Mouse (Mus musculus): ENCODE data around the gene St3gal4. TPM values are rescaled to one million over a fixed set of nuclear protein-coding genes. Genes with fewer than 3 reads are reported as not detected.

St3gal4 gene
- polyA plus RNA-seq, 1 experiment from 2014 or later, result 20.8 TPM

DNA sequence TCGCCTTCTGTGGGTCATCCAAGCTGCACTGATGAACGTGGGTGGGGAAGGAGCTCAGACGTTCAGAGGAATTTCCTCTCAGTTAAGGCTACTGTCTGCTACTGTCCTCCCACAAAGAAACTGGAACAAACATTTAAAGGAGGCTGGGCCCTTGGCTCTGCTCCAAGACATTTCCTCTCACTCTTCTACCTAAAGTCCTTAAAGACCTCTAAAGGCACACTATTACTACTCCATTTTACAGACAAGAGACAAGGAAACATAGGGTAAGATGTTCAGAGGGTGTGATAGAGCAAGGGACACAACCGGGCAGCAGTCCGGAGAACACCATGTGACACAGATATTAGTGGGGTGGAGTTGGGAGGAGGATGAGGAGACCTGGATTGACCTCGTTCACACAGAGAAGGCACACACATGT is 92.2 kb downstream of the St3gal4 start:
- Histone ChIP-seq H3K4me3 (no peak overlapping the region), H3K9me3 (replicated peaks) (no peaks in the 10 kb centered on the region), H3K9ac (no peak overlapping the region), H3K27me3 (replicated peaks) (peaks cover 22% of the 10 kb centered on the region), H3K4me2 (no peak overlapping the region), H3K27ac (ENCODE audit: poor library complexity, severe bottlenecking) (no peak overlapping the region), H3K36me3 (no peaks in the 10 kb centered on the region), H3K4me1 (replicated peaks) (peaks cover 22% of the 10 kb centered on the region)
- 50% methylated on average over 6 of the region's 6 CpGs for WGBS
- ATAC-seq (ENCODE audit: insufficient number of reproducible peaks, low FRiP score), result no peak

DNA sequence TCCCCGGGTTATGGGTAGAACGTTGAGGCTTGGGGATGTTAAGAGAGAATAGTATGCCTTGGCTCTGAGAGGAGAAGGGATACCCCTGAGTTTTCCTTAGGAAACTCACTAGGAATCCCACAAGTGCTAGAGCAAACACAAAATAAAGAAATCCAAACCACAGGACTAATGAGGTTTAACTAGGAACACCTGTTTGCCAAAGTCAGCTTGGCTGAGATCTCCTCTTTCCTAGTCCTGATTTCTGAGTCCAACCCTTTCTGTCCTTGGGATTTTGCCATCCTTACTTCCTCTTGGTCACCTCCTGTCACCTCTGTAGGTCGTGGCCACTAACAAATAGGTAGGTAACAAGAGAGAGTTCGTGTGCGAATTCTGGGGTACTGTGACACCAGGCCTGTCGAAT is 92.8 kb downstream of the St3gal4 start:
- Histone ChIP-seq H3K36me3 (no peaks in the 10 kb centered on the region), H3K4me1 (replicated peaks) (peaks cover 22% of the 10 kb centered on the region), H3K9ac (no peak overlapping the region), H3K27ac (ENCODE audit: poor library complexity, severe bottlenecking) (no peak overlapping the region), H3K9me3 (replicated peaks) (no peaks in the 10 kb centered on the region), H3K27me3 (replicated peaks) (peaks cover 22% of the 10 kb centered on the region), H3K4me2 (no peak overlapping the region), H3K4me3 (no peak overlapping the region)
- 75% methylated on average over 6 of the region's 6 CpGs for WGBS
- no peak for ATAC-seq (ENCODE audit: insufficient number of reproducible peaks, low FRiP score)

DNA sequence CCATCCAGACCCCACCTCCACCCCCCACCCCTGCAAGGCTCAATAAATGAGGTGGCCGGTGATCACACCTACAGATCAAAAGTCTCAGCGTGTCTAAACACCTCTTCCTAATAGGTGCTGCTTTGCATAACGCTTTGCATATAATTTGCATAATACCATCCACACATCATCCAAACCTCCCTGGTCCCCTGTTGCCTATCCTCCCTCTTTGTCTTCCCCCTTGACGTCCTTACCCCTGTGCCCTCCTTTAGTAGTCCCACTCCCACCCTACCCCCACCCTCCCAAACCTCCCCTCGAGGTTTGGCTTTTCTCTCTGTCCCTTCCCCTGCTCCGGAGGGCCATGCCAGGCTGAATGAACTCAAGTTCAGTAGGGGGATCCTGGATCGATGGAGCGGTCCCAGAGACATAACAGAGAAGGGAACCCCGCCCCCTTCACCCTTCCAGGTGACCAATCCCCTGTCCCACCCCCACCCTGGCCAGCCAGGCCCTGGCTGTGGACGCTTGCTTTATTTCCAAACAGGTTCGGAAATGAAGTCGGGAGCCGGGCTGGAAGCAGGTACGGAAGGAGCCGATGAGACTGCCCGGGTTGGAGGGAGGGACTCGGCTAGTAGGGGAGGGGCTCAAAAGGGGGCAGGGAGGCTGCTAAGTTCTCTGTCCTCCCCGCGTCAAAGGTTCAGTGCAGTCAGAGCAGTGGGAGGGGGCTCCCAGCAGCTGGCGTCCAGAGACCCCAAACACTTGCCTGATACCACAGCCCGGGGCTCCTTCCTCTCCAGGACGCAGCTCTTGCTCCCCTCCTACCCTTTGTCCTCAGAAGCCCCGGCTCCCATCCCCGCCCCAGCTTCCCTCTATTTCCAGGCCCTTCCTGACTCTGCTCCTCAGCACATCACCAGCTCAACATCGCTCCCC is 94.2 kb downstream of the St3gal4 start:
- no peak overlapping the region for H3K27ac ChIP-seq (ENCODE audit: poor library complexity, severe bottlenecking)
- H3K4me3 ChIP-seq, result peak overlapping the region; percentile 31
- H3K4me1 ChIP-seq (replicated peaks), result peaks cover 22% of the 10 kb centered on the region
- WGBS, result 2% methylated on average over 25 of the region's 25 CpGs
- no peaks in the 10 kb centered on the region for H3K9me3 ChIP-seq (replicated peaks)
- no peak; the same call in 1 of the 2 replicates for ATAC-seq (ENCODE audit: insufficient number of reproducible peaks, low FRiP score)
- H3K4me2 ChIP-seq, result peak overlapping the region; percentile 78
- peak overlapping the region; percentile 38 for H3K9ac ChIP-seq
- H3K36me3 ChIP-seq, result no peaks in the 10 kb centered on the region
- peaks cover 28% of the 10 kb centered on the region for H3K27me3 ChIP-seq (replicated peaks)

DNA sequence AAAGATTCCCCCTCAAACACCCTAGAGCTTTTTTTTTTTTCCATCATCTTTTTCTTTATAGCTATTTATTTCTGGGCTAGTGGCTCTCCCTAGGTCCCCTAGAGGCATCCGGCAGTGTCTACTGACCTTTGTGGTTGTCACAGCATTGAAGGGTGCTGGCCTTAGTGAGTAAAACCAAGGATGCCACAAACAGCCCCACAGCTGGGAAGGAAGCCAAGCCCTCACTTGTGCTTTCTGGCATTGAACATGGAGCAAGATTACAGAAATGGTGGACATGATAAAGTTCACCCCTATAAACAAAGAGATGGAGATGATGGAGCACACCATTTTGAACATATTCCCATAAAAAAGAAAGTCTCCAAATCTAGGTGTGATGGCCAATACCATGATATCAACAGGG is 97.3 kb downstream of the St3gal4 start:
- Histone ChIP-seq H3K4me2 (no peak overlapping the region), H3K9ac (no peak overlapping the region), H3K4me3 (no peak overlapping the region), H3K27ac (ENCODE audit: poor library complexity, severe bottlenecking) (no peak overlapping the region), H3K27me3 (replicated peaks) (peaks cover 34% of the 10 kb centered on the region), H3K9me3 (replicated peaks) (no peaks in the 10 kb centered on the region), H3K36me3 (no peaks in the 10 kb centered on the region), H3K4me1 (replicated peaks) (peaks cover 31% of the 10 kb centered on the region)
- WGBS, result 79% methylated on average over 1 of the region's 1 CpGs
- no peak for ATAC-seq (ENCODE audit: insufficient number of reproducible peaks, low FRiP score)

DNA sequence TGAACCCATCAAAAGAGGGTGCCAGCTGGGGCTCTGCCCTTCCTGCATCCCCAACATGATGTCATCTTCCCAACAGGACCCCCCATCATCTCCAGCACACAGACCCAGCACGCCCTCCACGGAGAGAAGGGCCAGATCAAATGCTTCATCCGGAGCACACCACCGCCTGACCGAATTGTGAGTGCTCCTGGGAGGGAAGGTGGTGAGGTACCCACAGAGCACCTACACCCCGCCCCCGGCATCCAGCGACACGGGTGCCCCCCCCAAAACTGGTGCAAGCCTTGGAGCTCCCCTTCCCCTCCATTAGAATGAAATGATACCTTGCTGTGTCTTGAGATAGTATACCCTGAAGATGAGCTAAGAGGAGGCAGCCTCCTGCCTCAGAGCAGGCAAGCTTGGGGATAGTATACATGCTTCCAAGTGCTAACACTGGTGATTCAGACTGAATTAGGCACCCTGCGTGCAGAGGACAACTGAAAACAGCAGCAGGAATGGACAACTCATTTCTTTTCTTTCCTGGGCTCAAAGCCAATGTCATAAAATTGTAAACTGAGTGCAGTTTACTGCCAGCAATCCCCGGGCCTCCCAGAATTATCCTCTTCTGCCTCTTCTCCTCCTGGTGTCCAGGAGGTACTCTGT is 98.9 kb downstream of the St3gal4 start:
- H3K4me1 ChIP-seq (replicated peaks), result peaks cover 26% of the 10 kb centered on the region
- no peak for ATAC-seq (ENCODE audit: insufficient number of reproducible peaks, low FRiP score)
- no peaks in the 10 kb centered on the region for H3K36me3 ChIP-seq
- WGBS, result 61% methylated on average over 11 of the region's 11 CpGs
- no peak overlapping the region for H3K27ac ChIP-seq (ENCODE audit: poor library complexity, severe bottlenecking)
- no peak overlapping the region for H3K9ac ChIP-seq
- no peak overlapping the region for H3K4me2 ChIP-seq
- H3K4me3 ChIP-seq, result no peak overlapping the region
- H3K9me3 ChIP-seq (replicated peaks), result no peaks in the 10 kb centered on the region
- H3K27me3 ChIP-seq (replicated peaks), result peaks cover 24% of the 10 kb centered on the region

DNA sequence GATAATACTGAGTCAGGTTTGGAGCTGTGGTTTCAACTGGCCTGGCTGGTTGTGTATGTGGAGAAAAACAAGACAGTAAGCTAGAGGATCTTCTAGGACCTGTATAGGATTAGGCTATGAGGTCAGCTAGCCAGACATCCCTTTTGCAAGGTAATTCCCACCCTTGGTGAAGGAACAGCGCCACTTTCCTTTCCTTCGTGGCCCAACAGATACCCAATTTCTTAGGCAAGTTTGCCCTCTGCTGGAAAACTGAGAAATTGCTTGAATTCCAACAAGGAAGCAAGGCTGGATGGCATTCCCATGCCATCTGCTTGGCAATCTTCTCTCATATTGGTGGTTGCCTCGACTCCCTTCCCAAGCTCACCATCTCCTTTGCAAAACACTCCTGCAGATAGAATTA is 99.7 kb downstream of the St3gal4 start:
- 11% methylated on average over 3 of the region's 3 CpGs for WGBS
- no peaks in the 10 kb centered on the region for H3K9me3 ChIP-seq (replicated peaks)
- H3K9ac ChIP-seq, result no peak overlapping the region
- H3K27me3 ChIP-seq (replicated peaks), result peaks cover 22% of the 10 kb centered on the region
- no peak overlapping the region for H3K4me3 ChIP-seq
- H3K27ac ChIP-seq (ENCODE audit: poor library complexity, severe bottlenecking), result no peak overlapping the region
- no peaks in the 10 kb centered on the region for H3K36me3 ChIP-seq
- no peak for ATAC-seq (ENCODE audit: insufficient number of reproducible peaks, low FRiP score)
- H3K4me1 ChIP-seq (replicated peaks), result peaks cover 19% of the 10 kb centered on the region
- H3K4me2 ChIP-seq, result no peak overlapping the region

DNA sequence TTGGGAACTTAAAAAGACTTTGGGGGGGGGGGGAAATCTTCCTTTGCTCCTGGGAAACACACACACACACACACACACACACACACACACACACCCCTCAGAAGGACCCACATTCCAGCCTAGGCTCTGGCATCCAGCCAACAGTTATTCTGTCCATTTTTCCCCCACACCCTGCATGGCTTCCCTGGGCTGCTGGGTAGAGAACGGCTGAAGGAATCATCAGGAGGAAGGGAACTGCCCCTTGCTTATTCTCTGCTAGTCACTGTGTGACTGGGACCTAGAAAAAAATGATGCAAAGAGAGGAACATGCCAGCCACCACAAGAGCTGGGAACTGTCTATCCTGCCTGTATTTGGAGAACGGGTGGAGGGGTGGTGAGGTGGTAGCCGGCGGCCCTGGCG is 101.0 kb downstream of the St3gal4 start:
- H3K36me3 ChIP-seq, result no peaks in the 10 kb centered on the region
- no peak overlapping the region for H3K27ac ChIP-seq (ENCODE audit: poor library complexity, severe bottlenecking)
- H3K4me3 ChIP-seq, result no peak overlapping the region
- H3K27me3 ChIP-seq (replicated peaks), result peaks cover 12% of the 10 kb centered on the region; the same call in 1 of the 2 replicates
- no peak for ATAC-seq (ENCODE audit: insufficient number of reproducible peaks, low FRiP score)
- H3K4me1 ChIP-seq (replicated peaks), result peaks cover 16% of the 10 kb centered on the region
- no peaks in the 10 kb centered on the region for H3K9me3 ChIP-seq (replicated peaks)
- 15% methylated on average over 5 of the region's 5 CpGs for WGBS
- H3K9ac ChIP-seq, result no peak overlapping the region
- H3K4me2 ChIP-seq, result peak overlapping the region; percentile 64

DNA sequence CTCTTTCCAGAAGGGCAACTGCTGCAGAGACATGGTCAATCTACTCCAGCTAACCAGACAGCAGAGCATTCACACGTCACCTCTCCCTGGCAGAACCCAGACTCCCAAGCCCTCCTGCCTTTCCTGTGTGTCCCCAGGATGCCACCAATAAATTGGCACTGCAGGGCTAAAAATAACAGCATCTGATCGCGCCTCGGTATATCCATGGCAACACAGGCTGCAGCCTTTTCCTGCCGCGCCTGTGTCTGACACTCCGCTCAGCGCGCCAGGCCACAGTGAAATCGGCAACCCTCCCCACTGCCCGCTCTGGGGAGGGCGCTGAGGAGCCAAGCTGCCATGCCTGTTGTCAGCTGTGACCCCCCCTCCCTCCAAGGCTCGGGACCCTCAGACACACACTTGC is 101.5 kb downstream of the St3gal4 start:
- peak; percentile 23; the same call in 1 of the 2 replicates for ATAC-seq (ENCODE audit: insufficient number of reproducible peaks, low FRiP score)
- WGBS, result 11% methylated on average over 13 of the region's 13 CpGs

DNA sequence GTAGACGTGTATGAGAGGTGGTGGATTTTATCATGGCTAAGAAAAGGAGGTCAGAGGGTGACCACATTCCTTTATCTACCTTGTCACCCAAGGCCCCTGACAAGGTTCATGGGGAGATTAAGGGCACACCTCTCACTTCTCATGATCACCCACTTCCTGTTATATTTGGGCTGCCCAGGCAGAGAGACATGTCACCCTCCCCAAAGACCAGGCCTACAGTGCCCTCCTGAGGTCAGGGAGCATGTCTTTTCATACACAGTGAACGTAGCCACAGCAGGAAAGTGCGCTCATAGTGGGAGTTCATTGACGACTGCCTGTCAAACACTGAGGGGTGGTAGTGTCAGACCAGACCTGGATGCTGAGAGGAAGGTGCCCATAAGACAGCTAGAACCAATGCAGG is 102.3 kb downstream of the St3gal4 start:
- Histone ChIP-seq H3K27me3 (replicated peaks) (peaks cover 12% of the 10 kb centered on the region; the same call in 1 of the 2 replicates), H3K9ac (no peak overlapping the region), H3K36me3 (no peaks in the 10 kb centered on the region), H3K9me3 (replicated peaks) (no peaks in the 10 kb centered on the region), H3K27ac (ENCODE audit: poor library complexity, severe bottlenecking) (no peak overlapping the region), H3K4me2 (no peak overlapping the region), H3K4me3 (no peak overlapping the region), H3K4me1 (replicated peaks) (peaks cover 16% of the 10 kb centered on the region)
- 32% methylated on average over 4 of the region's 4 CpGs for WGBS
- no peak for ATAC-seq (ENCODE audit: insufficient number of reproducible peaks, low FRiP score)

More for the DNA sequence above, 101.5 kb downstream of the St3gal4 start:
- Histone ChIP-seq H3K27me3 (replicated peaks) (peaks cover 12% of the 10 kb centered on the region; the same call in 1 of the 2 replicates), H3K9me3 (replicated peaks) (no peaks in the 10 kb centered on the region), H3K9ac (no peak overlapping the region), H3K4me1 (replicated peaks) (peaks cover 16% of the 10 kb centered on the region), H3K27ac (ENCODE audit: poor library complexity, severe bottlenecking) (no peak overlapping the region), H3K36me3 (no peaks in the 10 kb centered on the region), H3K4me3 (peak overlapping the region; percentile 21), H3K4me2 (peak overlapping the region; percentile 64)

DNA sequence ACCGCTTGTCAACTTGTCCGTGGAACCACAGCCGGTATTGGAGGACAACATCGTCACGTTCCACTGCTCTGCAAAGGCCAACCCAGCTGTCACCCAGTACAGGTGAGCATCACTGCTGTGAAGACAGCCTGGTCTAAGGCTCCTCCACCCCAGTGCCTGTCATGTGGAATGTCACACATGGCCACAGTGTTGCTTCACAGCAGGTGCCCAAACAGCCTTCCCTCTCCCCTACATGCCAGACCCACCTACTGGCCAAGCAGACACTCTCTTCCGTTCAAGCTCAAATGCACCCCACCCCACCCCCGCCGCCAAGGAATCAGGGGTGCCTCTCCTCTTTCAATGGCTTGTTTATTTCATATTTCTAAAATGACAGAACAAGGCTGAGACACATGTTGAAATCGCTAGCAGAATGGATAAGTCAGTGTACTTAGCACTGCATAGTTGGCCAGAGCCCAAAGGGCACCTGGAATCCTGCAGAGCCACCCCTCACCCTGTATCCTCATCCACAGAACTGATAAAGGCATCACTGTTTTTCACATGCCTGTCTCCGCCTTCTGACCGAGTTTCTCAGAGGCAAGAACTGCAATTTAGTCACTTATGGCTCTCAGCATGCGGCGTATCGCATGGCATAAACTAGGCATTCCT is 111.2 kb downstream of the St3gal4 start:
- Histone ChIP-seq H3K27me3 (replicated peaks) (peaks cover 19% of the 10 kb centered on the region; the same call in 1 of the 2 replicates), H3K36me3 (no peaks in the 10 kb centered on the region), H3K9me3 (replicated peaks) (no peaks in the 10 kb centered on the region), H3K9ac (no peak overlapping the region), H3K27ac (ENCODE audit: poor library complexity, severe bottlenecking) (no peak overlapping the region), H3K4me2 (no peak overlapping the region), H3K4me1 (replicated peaks) (no peaks in the 10 kb centered on the region), H3K4me3 (no peak overlapping the region)
- 74% methylated on average over 14 of the region's 14 CpGs for WGBS
- ATAC-seq (ENCODE audit: insufficient number of reproducible peaks, low FRiP score), result no peak

DNA sequence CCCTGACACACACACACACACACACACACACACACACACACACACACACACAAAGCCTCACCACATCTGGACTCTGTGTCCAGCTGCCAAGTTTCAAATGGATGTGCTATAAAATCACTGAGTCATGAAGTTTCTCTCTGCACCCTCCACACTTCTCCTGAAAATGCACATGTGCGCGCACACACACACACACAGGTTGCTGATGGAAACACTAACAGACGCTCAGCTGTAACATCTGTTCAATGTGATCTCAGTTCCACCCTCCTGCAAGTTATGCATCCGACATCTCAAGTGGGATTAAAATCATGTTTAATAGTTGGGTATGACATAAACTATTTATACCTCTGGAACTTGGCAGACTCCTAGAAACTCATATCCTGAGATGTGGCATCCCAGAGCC is 115.0 kb downstream of the St3gal4 start:
- no peak for ATAC-seq (ENCODE audit: insufficient number of reproducible peaks, low FRiP score)
- WGBS, result 85% methylated on average over 4 of the region's 4 CpGs

More for the DNA sequence above, 115.0 kb downstream of the St3gal4 start:
- H3K36me3 ChIP-seq, result no peaks in the 10 kb centered on the region
- no peak overlapping the region for H3K27ac ChIP-seq (ENCODE audit: poor library complexity, severe bottlenecking)
- H3K9me3 ChIP-seq (replicated peaks), result no peaks in the 10 kb centered on the region
- H3K4me2 ChIP-seq, result no peak overlapping the region
- no peak overlapping the region for H3K9ac ChIP-seq
- H3K4me1 ChIP-seq (replicated peaks), result peaks cover 1% of the 10 kb centered on the region; the same call in 1 of the 2 replicates
- no peak overlapping the region for H3K4me3 ChIP-seq
- peaks cover 18% of the 10 kb centered on the region; the same call in 1 of the 2 replicates for H3K27me3 ChIP-seq (replicated peaks)

All from heart, embryonic 12.5 days (tissue).